ENCODE assay signal across 8 mouse cellular contexts in the genomic region with DNA sequence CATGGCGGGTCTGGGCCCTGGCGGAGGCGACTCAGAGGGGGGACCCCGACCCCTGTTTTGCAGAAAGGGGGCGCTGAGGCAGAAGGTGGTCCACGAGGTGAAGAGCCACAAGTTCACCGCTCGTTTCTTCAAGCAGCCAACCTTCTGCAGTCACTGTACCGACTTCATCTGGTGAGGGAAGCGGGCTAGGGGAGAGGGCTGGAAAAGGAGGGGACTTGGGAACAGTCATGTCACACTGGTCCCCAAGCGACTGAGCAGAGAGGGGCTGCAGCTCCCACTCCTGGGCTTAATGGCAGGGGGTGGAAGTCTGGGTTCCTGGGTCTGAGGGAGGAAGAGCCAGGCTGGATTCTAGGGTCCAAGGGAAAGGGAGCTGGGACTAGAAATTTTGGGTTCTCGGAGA. TPM values are rescaled to one million over a fixed set of nuclear protein-coding genes. Genes with fewer than 3 reads are reported as not detected.
DNase-seq lines count a peak whose midpoint lies in the region; ATAC-seq lines count a peak whose summit lies in the region.
"Had no signal": no experiment of that assay in that cellular context is flagged by ENCODE, and none has a peak within 500 bp of the region (broad histone marks: within the 10 kb centered on the region; RNA-seq: fewer than 3 reads in every experiment).

No protein-coding gene starts in this region.

- H3K27ac ChIP-seq in lung, embryonic 15.5 days, result no peak overlapping the region
- H3K27ac ChIP-seq in embryonic facial prominence, embryonic 14.5 days (replicated peaks; ENCODE audit: low read depth, low read length), result no peak overlapping the region
- no peak overlapping the region for H3K27ac ChIP-seq in intestine, embryonic 16.5 days (ENCODE audit: low read length)
- no peak overlapping the region for H3K27ac ChIP-seq in neural tube, embryonic 15.5 days (replicated peaks)

- no peaks in the 10 kb centered on the region for H3K9me3 ChIP-seq in lung, embryonic 15.5 days
- H3K9me3 ChIP-seq in embryonic facial prominence, embryonic 14.5 days (ENCODE audit: control insufficient read depth, low read length), result no peaks in the 10 kb centered on the region
- no peaks in the 10 kb centered on the region for H3K9me3 ChIP-seq in intestine, embryonic 16.5 days (ENCODE audit: control insufficient read depth, low read length)
- no peaks in the 10 kb centered on the region for H3K9me3 ChIP-seq in neural tube, embryonic 15.5 days (replicated peaks)

- H3K4me1 ChIP-seq in lung, embryonic 15.5 days, result peaks cover 37% of the 10 kb centered on the region
- H3K4me1 ChIP-seq in embryonic facial prominence, embryonic 14.5 days (ENCODE audit: control insufficient read depth, insufficient read depth, low read length), result 0 out of 2 replicates have a peak, but pooled peaks cover 4% of the 10 kb centered on the region
- H3K4me1 ChIP-seq in intestine, embryonic 16.5 days (ENCODE audit: control insufficient read depth, insufficient read depth, low read length), result peaks cover 24% of the 10 kb centered on the region
- H3K4me1 ChIP-seq in neural tube, embryonic 15.5 days, result peaks cover 37% of the 10 kb centered on the region

- no peak for ATAC-seq in lung, embryonic 15.5 days (ENCODE audit: borderline replicate concordance, extremely low read depth, low FRiP score, low TSS enrichment)
- ATAC-seq in embryonic facial prominence, embryonic 14.5 days (ENCODE audit: low read depth), result no peak
- 0 out of 2 replicates have a peak, but pooled peaks have one; percentile 2 for ATAC-seq in intestine, embryonic 16.5 days
- peak; percentile 42 for ATAC-seq in neural tube, embryonic 15.5 days (ENCODE audit: low FRiP score)

- H3K27me3 ChIP-seq in lung, embryonic 15.5 days, result peaks cover 37% of the 10 kb centered on the region
- H3K27me3 ChIP-seq in embryonic facial prominence, embryonic 14.5 days (replicated peaks; ENCODE audit: control insufficient read depth, insufficient read depth, low read length), result peaks cover 42% of the 10 kb centered on the region
- H3K27me3 ChIP-seq in intestine, embryonic 16.5 days (replicated peaks; ENCODE audit: control insufficient read depth, insufficient read depth, low read length), result peaks cover 24% of the 10 kb centered on the region
- H3K27me3 ChIP-seq in neural tube, embryonic 15.5 days (replicated peaks), result peaks cover 30% of the 10 kb centered on the region

- 3% methylated on average over 12 of the region's 12 CpGs for WGBS in lung, embryonic 15.5 days
- WGBS in embryonic facial prominence, embryonic 14.5 days, result 8% methylated on average over 11 of the region's 12 CpGs
- WGBS in intestine, embryonic 16.5 days, result 5% methylated on average over 12 of the region's 12 CpGs
- 4% methylated on average over 12 of the region's 12 CpGs for WGBS in neural tube, embryonic 15.5 days

- peak overlapping the region; percentile 66 for H3K4me2 ChIP-seq in lung, embryonic 15.5 days
- peak overlapping the region; percentile 67 for H3K4me2 ChIP-seq in embryonic facial prominence, embryonic 14.5 days (ENCODE audit: low read depth, low read length)
- peak overlapping the region; percentile 68 for H3K4me2 ChIP-seq in intestine, embryonic 16.5 days (ENCODE audit: low read depth, low read length)
- H3K4me2 ChIP-seq in neural tube, embryonic 15.5 days, result peak overlapping the region; percentile 95

- H3K4me3 ChIP-seq in lung, embryonic 15.5 days, result peak overlapping the region; percentile 31
- peak overlapping the region; percentile 31 for H3K4me3 ChIP-seq in embryonic facial prominence, embryonic 14.5 days (ENCODE audit: low read depth, low read length)
- peak overlapping the region; percentile 38 for H3K4me3 ChIP-seq in intestine, embryonic 16.5 days (ENCODE audit: low read length)
- H3K4me3 ChIP-seq in neural tube, embryonic 15.5 days (replicated peaks), result peak overlapping the region; percentile 45

- H3K36me3 ChIP-seq in lung, embryonic 15.5 days, result peaks cover 14% of the 10 kb centered on the region
- peaks cover 8% of the 10 kb centered on the region; the same call in 1 of the 2 replicates for H3K36me3 ChIP-seq in embryonic facial prominence, embryonic 14.5 days (ENCODE audit: control insufficient read depth, insufficient read depth, low read length)
- H3K36me3 ChIP-seq in intestine, embryonic 16.5 days (ENCODE audit: control insufficient read depth, insufficient read depth, low read length), result no peaks in the 10 kb centered on the region; the same call in 1 of the 2 replicates
- H3K36me3 ChIP-seq in neural tube, embryonic 15.5 days, result 0 out of 2 replicates have a peak, but pooled peaks cover 5% of the 10 kb centered on the region

- no peak for DNase-seq in lung, adult 18-20 months
- DNase-seq in embryonic facial prominence, embryonic 14.5 days (ENCODE audit: low spot score), result no peak
- DNase-seq in left cerebral cortex, adult 8-10 months (ENCODE audit: low spot score in 2 of 2), result no peak
- no peak for DNase-seq in spleen, adult 12 weeks (ENCODE audit: low spot score)

- H3K9ac ChIP-seq in lung, embryonic 15.5 days, result no peak overlapping the region
- 0 out of 2 replicates have a peak overlapping the region, but pooled peaks have one; percentile 39 for H3K9ac ChIP-seq in embryonic facial prominence, embryonic 14.5 days (ENCODE audit: low read depth, low read length)
- peak overlapping the region; percentile 53; the same call in 1 of the 2 replicates for H3K9ac ChIP-seq in intestine, embryonic 16.5 days (ENCODE audit: low read depth, low read length)
- H3K9ac ChIP-seq in neural tube, embryonic 15.5 days (replicated peaks), result peak overlapping the region; percentile 47

RNA-seq across cellular contexts. Expression of a gene that starts 14.8 kb away (rescaled TPM):
- polyA plus RNA-seq in lung, embryonic 15.5 days (2015; fragmentation: Nextera tagmentation; extraction: Ambion mirVana), result 0.16 and 0.32 TPM in 2 replicates
- polyA plus RNA-seq in embryonic facial prominence, embryonic 14.5 days (2014; fragmentation: Nextera tagmentation; extraction: Ambion mirVana), result 0.10 and 0.15 TPM in 2 replicates
- 0.16 and 0.28 TPM in 2 replicates for polyA plus RNA-seq in intestine, embryonic 16.5 days (2015; fragmentation: Nextera tagmentation; extraction: Ambion mirVana)
- polyA plus RNA-seq in neural tube, embryonic 15.5 days (2015; fragmentation: Nextera tagmentation; extraction: Ambion mirVana), result 1.3 and 1.4 TPM in 2 replicates
- total RNA-seq in left cerebral cortex, adult 8-10 months (2022), result 100 to 1,000 TPM; 228 to 253 (median 241) TPM
- polyA plus RNA-seq: activated CD4-positive, CD25-positive, alpha-beta regulatory T cell, adult 4 months had no signal

RNA-seq across cellular contexts. Expression of a gene that starts 14.9 kb away (rescaled TPM):
- 112 and 118 TPM in 2 replicates for polyA plus RNA-seq in lung, embryonic 15.5 days (2015; fragmentation: Nextera tagmentation; extraction: Ambion mirVana)
- polyA plus RNA-seq in embryonic facial prominence, embryonic 14.5 days (2014; fragmentation: Nextera tagmentation; extraction: Ambion mirVana), result 149 and 178 TPM in 2 replicates
- polyA plus RNA-seq in intestine, embryonic 16.5 days (2015; fragmentation: Nextera tagmentation; extraction: Ambion mirVana), result 141 and 148 TPM in 2 replicates
- 43.9 and 58.7 TPM in 2 replicates for polyA plus RNA-seq in neural tube, embryonic 15.5 days (2015; fragmentation: Nextera tagmentation; extraction: Ambion mirVana)
- total RNA-seq in left cerebral cortex, adult 8-10 months (2022), result 10 to 100 TPM; 42.1 to 50.5 (median 47.1) TPM

RNA-seq across cellular contexts. Expression of a gene that starts 29.0 kb away (rescaled TPM):
- polyA plus RNA-seq in lung, embryonic 15.5 days (2015; fragmentation: Nextera tagmentation; extraction: Ambion mirVana), result 0.48 and 0.49 TPM in 2 replicates
- 1.7 and 3.1 TPM in 2 replicates for polyA plus RNA-seq in embryonic facial prominence, embryonic 14.5 days (2014; fragmentation: Nextera tagmentation; extraction: Ambion mirVana)
- 0.53 and 1.1 TPM in 2 replicates for polyA plus RNA-seq in intestine, embryonic 16.5 days (2015; fragmentation: Nextera tagmentation; extraction: Ambion mirVana)
- 3.4 and 4.1 TPM in 2 replicates for polyA plus RNA-seq in neural tube, embryonic 15.5 days (2015; fragmentation: Nextera tagmentation; extraction: Ambion mirVana)
- total RNA-seq in left cerebral cortex, adult 8-10 months (2022), result 100 to 1,000 TPM; 173 to 194 (median 181) TPM
- polyA plus RNA-seq: activated CD4-positive, CD25-positive, alpha-beta regulatory T cell, adult 4 months had no signal

RNA-seq across cellular contexts. Expression of a gene that starts 54.2 kb away (rescaled TPM):
- polyA plus RNA-seq in lung, embryonic 15.5 days (2015; fragmentation: Nextera tagmentation; extraction: Ambion mirVana), result 0.04 TPM in 1 of 2 replicates, not detected in the other
- polyA plus RNA-seq in embryonic facial prominence, embryonic 14.5 days (2014; fragmentation: Nextera tagmentation; extraction: Ambion mirVana), result 0.03 TPM in 1 of 2 replicates, not detected in the other
- 0.01 TPM in 1 of 2 replicates, not detected in the other for polyA plus RNA-seq in intestine, embryonic 16.5 days (2015; fragmentation: Nextera tagmentation; extraction: Ambion mirVana)
- not detected in 2 replicates for polyA plus RNA-seq in neural tube, embryonic 15.5 days (2015; fragmentation: Nextera tagmentation; extraction: Ambion mirVana)
- total RNA-seq in left cerebral cortex, adult 8-10 months (2022), result not detected

Comparison
In these comparisons a context has a peak if more than half of its experiments do, and no peak if none do; other contexts are left out.
1. ATAC-seq: peak in intestine, embryonic 16.5 days (single experiment) and neural tube, embryonic 15.5 days (single experiment); none in lung, embryonic 15.5 days (single experiment) and embryonic facial prominence, embryonic 14.5 days (single experiment).
2. Peak in every context shown above with its lines, with median percentiles within 50 percentile points of each other: H3K4me2 ChIP-seq and H3K4me3 ChIP-seq.